ENCODE assay signal across 12 mouse cellular contexts in the genomic region with DNA sequence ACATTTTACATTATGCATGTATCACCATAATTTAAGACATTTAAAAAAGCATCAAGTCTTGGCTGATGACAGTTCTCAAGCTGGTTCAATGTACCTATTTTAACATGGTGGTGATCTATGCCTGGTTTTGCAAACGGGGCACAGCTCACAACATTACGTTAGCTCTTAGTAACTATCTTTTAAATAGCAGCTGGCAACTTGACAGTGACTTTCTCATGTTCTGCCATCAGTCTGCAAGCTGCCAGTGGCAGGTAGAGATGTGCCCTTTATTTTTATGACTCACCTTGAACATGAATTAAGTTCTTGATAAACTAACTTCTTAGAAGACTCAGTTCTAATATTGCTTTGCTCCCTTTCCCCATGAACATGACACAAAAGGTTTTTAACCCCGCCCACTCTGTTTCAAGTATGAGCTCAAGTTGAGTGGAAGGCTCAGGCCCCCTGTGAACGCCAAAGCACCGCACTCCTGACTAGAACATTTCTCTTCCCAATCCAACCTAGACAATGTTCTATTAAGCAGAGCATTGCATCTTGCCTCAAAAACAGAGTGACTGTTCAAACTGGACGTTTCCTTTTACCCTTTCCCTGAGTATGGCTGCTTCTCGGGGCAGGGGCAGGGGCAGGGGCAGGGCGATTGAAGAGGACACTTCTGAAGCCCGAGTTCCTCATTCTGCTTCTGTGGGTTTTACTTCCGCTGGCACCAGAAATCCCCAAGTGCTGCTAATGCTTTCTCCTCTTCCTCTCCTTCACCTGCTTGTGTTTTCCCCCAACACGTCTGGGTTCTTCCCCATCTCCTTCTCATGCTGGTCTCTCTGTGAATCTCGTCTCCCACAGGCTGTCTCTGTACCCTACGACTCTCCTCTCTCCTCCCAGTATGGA. TPM values are rescaled to one million over a fixed set of nuclear protein-coding genes. Genes with fewer than 3 reads are reported as not detected.
DNase-seq lines count a peak whose midpoint lies in the region; ATAC-seq lines count a peak whose summit lies in the region.
"Had no signal": no experiment of that assay in that cellular context is flagged by ENCODE, and none has a peak within 500 bp of the region (broad histone marks: within the 10 kb centered on the region; RNA-seq: fewer than 3 reads in every experiment).

No protein-coding gene starts in this region.

- ATAC-seq in common myeloid progenitor, adult 5-6 weeks (replicated peaks; ENCODE audit: low read depth, poor library complexity, severe bottlenecking): peak; percentile 89
- peak; percentile 71 for ATAC-seq in neutrophil, adult 5-6 weeks (ENCODE audit: extremely low read depth, insufficient number of reproducible peaks, low FRiP score, poor library complexity, severe bottlenecking)
- ATAC-seq in megakaryocyte-erythroid progenitor cell, adult 5-6 weeks (replicated peaks; ENCODE audit: low FRiP score, low TSS enrichment, poor library complexity, severe bottlenecking): no peak
- ATAC-seq: intestine, postnatal 0 days had no signal

- peak; percentile 59 for DNase-seq in gastrocnemius, adult 18-20 months (ENCODE audit: low spot score)
- no peak for DNase-seq in gastrocnemius, postnatal 4 days (ENCODE audit: low spot score in 2 of 2)
- peak; percentile 90 for DNase-seq in A20 (ENCODE audit: low read depth, low spot score)
- no peak for DNase-seq in frontal cortex, postnatal 36 days (ENCODE audit: low spot score in 2 of 2)
- no peak for DNase-seq in right cerebral cortex, postnatal 10 days (ENCODE audit: low spot score in 2 of 2)
- DNase-seq: cerebellum, adult 18-20 months; gastrocnemius, postnatal 36 days; kidney, postnatal 4 days had no signal

RNA-seq across cellular contexts. Expression of a gene that starts 29.1 kb away (rescaled TPM):
- 10 to 100 TPM; 10.6 to 13.5 TPM for total RNA-seq in gastrocnemius, adult 18-20 months (2021)
- 10 to 100 TPM; 59.8 to 60.5 TPM for total RNA-seq in gastrocnemius, postnatal 4 days (2021)
- total RNA-seq in common myeloid progenitor, adult 5-6 weeks (2017): 43.8 and 44.3 TPM in 2 replicates
- 161 and 162 TPM in 2 replicates for total RNA-seq in neutrophil, adult 5-6 weeks (2017)
- 103 and 106 TPM in 2 replicates for total RNA-seq in megakaryocyte-erythroid progenitor cell, adult 5-6 weeks (2014; fragmentation: Nextera tagmentation)
- total RNA-seq in megakaryocyte-erythroid progenitor cell, adult 5-6 weeks (2017): 32.7 and 42.1 TPM in 2 replicates

Comparison
In these comparisons a context has a peak if more than half of its experiments do, and no peak if none do; other contexts are left out.
1. DNase-seq: peak in gastrocnemius, adult 18-20 months (single experiment) and A20 (single experiment); none in gastrocnemius, postnatal 4 days (0 of 2), frontal cortex, postnatal 36 days (0 of 2) and right cerebral cortex, postnatal 10 days (0 of 2).